Mouse (Mus musculus) kidney, adult 2 months (tissue): ENCODE data around the gene Cit.

Experiments used
- CTCF ChIP-seq: fragments of 200-500 bp; conservative IDR thresholded peaks from 2 replicates; pipeline ENCODE4 v1.5.1; 2011; ENCODE audit warnings: low read depth, mild to moderate bottlenecking, control low read depth, low read length, moderate library complexity, mixed read lengths; ENCODE audit not compliant: insufficient read depth, insufficient read length
- POLR2A ChIP-seq: fragments of 200-500 bp; IDR thresholded peaks from one replicate; pipeline ENCODE4 v1.6.1; 2011; ENCODE audit warnings: low read depth, low read length, control low read depth

GRCm38 (mm10) chr5:115882165-115882564 is 37.1 kb downstream of the Cit start:
- no peak for TF ChIP-seq CTCF
- TF ChIP-seq POLR2A: no peak
